Mouse (Mus musculus) liver, adult (tissue): ENCODE data around the gene Wdr37.

Source experiments
- GATA4 ChIP-seq: IDR thresholded peaks from 2 replicates; pipeline ENCODE4 v1.6.1; 2014; ENCODE audit warnings: mild to moderate bottlenecking, low read length; ENCODE audit not compliant: insufficient replicate concordance

The Wdr37 gene

DNA sequence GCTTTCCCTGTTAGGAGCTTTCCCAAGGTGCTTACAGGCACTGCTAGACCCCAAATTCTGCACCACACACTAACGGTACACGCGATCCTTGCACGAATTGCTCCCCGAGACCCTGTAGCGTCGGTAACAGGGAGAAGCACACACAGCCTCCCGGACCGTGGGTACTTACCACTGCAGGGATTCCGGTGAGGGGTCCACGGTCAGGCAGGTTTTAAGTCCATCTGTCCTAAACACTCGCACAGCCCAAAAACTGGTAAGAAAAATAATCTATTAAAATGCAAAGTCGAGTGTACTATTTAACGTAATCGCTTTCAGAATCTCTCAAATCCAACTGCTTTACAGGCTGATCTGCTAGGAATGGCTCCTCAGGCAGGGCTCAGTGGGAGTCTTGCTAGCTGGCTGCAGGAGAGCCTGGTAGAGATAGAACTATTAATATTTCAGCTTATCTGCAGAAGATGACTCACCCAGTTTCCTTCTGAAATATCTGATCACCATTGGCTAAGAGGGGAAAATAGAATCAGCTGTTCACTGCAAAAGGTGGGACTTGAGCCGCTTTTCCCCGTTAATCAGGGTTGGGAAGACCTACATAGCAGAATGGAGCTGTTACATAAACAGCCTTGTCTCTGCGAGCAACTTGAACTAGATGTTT is at the start of gene Wdr37:
Gene Wdr37, minus strand, starts transcription at position 596 of the 649 bp plus-strand sequence.
- TF ChIP-seq GATA4: no peak

DNA sequence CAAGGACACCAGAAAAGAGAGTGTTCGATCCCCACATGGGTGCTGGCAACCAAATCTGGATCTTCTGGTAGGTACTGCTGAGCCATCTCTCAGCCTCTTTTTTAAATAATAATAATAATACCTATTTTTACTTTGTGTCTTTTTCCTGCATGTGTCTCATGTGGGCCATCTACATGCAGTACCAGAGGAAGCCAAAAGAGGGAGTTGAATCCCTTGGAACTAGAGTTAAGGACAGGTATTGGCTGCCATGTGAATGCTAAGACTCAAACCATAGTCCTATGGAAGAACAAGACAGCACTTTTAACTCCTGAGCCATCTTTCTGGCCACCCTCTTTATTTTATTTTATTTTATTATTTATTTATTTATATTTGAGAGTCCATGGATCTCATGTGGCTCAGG is 16.9 kb upstream of the Wdr37 start:
- no peak for TF ChIP-seq GATA4

DNA sequence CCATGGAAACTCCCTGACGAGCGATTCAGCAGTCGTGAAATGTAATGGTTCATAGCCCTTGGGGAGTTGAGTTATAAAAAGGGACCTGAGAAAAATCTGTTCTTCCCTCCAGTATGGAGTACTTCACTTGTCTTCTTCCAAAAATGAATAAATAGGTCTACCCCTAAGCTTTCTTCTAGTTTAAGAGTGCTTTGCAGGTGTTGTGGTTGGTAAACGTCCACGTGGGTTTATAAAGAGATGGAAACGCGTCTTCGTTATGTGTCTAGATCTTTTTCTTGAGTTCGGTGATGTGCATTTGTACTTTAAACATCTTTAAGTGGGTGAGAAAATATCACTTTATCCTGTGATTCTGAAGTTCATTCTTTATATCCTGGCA is 14.5 kb upstream of the Wdr37 start:
- no peak for TF ChIP-seq GATA4

DNA sequence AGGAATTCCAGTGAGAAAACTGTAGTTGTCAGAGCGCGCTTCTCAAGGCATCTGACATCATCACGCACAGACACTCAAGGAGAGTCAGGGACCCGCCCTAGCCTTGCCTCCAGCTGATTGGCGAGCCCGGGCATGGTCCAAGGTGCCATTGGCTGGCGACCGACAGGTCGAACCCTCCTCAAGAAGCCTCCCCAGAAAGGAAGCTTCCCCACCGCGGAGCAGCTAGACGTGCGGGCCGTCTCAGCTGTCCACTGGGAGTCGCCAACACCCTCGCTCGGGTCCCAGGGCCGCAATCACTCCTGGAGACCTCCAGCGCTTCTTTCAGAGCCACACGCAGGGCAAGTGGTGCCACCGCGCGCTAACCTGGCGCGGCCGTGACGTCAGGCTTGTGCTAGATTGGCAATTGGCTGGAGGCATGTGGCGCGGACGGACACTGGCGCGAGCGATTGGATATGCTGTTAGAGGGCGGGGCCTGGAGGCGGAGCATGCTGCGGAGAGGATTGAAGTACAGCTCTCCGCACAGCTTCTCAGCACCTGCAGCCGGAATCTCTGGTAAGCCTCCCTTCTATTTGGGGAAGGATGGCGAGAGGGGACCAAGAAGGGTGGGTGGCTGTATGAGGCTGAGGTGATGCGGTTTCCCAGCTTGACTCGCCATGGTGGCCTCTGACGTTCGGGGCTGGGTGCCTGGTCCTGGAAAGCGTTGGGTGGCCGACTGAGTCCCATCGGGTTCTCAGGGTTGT is 13.9 kb upstream of the Wdr37 start, which contains the start of gene Idi1:
Gene Idi1, plus strand, starts transcription at position 57 of the 740 bp plus-strand sequence.
- TF ChIP-seq GATA4: no peak

DNA sequence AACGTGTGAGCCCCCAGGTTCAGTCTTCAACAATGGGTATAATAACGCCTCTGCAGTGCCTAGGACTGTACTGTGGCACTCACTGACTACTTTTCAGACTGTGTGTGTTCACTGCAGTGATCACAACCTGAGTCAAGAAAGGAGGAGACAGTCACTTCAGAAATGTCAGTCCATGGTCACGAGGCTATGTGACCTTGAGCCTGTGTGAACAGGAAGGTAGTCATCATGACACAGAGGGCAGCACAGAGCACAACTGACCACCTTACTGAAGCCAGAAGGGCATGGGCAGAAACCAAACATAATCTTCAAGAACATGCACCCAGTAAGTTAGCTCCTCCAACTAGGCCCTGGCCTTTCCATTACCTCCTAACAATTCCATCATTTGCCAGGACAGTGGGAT is 9.9 kb upstream of the Wdr37 start:
- TF ChIP-seq GATA4: no peak

DNA sequence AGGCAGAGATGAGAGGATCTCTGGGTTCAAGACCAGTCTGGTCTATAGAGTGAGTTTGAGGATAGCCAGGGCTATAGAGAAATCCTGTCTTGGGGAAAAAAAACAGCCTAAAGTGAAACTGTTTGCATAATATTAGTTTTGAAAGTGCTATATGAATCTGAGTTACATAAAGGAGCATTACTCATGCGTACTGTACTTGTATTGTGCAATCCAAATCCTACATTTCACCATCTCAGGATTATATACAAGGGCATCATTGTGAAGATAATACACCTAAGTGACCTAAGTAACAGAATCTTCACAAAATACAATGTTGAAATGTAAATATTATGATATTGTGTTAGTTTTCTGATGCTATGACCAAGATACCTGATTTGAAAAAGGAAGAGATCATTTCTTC is 2.1 kb upstream of the Wdr37 start:
- TF ChIP-seq GATA4: no peak

DNA sequence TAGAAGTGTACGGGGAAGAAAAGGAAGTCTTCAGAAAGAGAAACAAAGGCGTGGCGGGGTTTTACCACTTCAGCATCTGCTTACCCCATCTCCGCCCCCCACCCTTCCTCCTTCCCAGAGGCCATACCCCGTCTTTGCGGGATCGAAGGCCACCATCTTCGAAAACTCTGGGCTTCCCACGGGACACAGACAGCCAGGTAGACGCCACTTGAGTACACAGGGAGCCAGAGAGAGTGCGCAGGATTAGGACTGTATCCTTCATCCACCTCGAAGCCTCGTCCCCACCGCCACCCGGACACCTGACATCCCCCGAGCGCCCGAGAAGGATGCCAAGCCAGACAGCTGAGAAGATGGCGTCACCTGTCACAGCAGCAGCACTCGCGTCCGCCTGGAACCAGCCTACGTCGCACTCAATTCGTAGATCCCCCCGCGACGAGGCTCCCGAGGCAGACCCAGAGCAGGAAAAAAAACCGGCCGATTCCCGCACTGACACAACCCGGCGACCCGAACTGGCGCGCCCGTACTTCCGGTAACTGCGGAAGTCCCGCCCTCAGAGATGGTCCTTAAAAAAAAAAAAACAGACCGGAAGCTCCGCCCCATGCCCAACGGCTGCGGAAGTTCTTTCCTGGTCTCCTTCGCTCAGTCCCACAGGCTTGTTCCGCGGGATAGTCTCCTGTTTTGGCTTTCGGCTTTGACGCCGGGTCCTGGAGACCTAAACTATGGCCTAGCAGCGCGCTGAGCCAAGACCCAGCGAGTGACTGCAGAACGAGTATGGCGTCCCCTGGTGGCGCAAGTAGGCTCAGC is 997 bp downstream of the Wdr37 start:
- no peak for TF ChIP-seq GATA4

DNA sequence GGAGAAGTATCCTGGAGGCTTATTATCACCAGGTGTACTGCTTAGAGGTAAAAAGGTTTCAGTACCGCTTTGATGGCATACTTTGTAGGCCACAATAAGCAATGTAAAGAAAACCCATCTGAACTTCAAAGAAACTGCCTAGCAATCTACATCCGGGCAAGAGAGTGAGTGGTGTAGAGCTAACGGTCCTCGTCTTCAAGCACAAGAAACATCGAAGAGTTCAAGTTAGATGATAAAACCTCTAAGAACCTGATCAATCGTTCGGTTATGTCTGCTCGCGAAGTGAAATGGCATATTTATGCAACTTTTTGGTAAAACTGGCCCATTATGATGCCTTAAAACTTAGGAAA is 1.6 kb downstream of the Wdr37 start:
- no peak for TF ChIP-seq GATA4

DNA sequence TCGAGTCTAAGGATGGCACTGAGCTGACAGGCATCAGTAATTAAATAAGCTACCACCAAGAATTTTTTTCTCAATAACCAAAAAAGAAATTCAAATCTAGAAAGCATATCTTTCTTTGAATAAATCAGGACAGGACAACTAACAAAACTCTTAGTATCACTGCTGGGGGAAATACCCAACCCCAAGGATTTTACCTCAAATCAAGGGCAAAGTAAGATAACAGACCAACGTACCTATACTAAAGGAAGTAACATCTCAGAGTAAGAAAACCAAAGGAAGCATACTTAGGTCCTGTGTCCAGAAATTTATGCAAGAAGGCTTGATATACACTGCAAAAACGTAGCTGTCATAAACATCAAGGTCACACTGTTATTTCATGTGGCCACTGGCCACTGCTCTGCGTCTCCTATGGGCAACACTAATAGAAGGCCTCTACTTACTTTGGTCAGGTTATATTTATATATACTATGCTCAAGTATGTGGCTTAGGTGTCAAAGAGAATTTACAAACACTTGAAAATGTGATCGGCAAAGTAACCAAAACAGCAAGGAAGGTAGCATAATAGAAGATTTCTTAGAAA is 2.0 kb downstream of the Wdr37 start:
- no peak for TF ChIP-seq GATA4

DNA sequence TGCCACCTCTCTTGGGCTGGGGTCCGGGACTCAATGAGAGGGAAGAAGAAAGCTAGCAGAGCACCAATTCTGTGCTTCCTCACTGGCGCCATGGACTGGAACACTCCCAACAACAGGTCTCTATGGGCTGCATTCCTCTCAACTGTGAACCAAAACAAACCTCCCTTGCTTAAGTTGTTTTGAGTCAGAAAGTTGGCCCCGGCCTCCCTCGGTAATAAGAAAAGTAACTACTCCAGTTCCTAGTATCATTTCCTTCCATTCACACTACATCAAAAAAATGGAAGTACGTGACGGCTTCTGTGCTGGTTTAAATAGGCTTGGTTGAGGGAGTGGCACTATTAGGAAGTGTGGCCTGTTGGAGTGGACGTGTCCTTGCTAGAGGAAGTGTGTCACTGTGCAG is 5.1 kb downstream of the Wdr37 start:
- TF ChIP-seq GATA4: no peak

DNA sequence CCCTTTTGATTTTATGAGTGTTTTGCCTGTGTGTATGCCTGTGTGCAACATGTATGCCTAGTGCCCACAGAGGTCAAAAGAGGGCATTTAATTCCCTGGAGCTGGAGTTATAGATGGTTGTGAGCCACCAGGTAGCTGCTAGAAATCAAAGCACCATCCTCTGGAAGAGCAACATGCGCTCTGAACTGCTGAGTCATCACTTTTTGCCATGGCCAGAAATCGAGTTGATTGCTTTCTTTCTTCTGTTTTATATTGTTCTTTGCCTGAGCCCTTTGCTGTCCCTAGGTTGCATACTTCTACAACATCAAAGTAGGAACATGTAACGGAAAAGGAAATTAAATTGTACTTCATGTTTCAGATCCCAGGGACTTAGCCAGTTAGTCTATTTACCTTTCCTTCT is 6.7 kb downstream of the Wdr37 start:
- no peak for TF ChIP-seq GATA4

DNA sequence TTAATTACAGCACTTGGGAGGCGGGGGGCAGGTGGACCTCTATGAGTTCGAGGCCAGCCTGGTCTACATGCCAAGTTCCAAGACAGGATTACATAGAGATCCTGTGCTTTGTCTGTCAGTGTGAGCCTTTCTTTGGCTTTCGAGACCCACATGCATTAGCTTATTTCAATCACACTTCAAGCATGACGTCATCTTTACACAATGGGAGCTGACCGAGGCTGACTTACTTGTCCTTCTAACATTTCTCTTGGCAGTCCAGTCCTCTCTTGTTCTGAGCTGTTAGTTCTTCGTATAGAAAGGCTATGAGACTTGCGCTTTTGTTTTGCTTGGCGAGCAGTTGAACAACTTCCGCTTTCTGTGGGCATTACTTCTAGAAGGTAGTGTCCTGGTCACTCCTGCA is 10.8 kb downstream of the Wdr37 start:
- no peak for TF ChIP-seq GATA4

DNA sequence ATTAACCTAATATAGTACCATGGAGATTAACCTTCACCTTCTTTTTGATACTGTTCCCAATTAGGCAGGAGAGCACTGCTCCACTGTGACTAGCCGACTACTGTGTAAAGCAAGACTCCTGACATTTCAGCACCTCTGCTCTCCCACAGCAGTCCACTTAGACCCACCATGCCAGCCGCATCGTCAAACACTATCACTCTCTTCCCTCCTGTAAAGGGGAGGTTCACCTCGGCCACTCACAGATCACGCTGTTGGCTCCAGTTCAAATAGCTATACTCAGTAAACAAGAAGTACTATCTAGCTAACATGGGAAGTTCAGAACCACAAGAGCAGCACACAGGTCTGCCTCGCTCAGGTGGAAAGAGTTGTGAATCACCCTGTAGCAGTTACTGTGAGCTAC is 13.3 kb downstream of the Wdr37 start:
- no peak for TF ChIP-seq GATA4

DNA sequence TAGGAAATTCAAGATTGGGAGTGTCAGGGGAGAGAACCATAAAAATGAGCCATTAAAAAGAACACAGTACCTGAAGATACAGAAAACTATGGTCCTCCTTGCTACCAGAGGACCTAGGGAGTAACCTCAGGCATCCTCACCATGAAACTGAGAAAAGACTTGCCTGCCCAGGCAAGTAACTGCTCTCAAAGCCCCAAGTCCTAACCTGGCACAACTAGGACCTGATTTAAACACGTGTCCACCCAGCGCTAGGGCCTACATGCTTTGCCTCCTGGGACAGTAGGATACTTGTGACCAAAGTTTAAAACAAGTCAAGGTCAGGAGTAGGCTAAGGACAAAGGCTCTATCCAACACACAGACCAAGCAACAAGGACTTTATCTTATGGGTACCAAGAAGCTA is 16.9 kb downstream of the Wdr37 start:
- no peak for TF ChIP-seq GATA4

DNA sequence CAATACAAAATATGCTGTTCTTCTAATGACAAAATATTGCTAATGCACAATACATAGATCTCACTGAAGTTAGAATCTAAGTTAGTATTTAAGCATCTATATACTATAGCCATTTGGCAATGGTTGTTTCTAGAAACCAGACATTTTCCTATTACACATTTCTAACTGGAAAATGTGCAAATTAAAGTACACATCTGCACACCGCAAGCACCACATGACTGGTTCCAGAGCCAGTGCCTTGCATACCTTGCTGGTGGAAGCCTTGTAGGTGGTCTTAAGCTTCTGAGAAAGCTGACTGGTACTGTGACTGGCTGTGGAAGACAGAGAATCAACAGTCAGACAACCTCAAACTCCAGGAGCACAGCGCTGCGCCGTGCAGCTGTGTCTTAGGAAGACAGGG is 18.3 kb downstream of the Wdr37 start:
- TF ChIP-seq GATA4: no peak

DNA sequence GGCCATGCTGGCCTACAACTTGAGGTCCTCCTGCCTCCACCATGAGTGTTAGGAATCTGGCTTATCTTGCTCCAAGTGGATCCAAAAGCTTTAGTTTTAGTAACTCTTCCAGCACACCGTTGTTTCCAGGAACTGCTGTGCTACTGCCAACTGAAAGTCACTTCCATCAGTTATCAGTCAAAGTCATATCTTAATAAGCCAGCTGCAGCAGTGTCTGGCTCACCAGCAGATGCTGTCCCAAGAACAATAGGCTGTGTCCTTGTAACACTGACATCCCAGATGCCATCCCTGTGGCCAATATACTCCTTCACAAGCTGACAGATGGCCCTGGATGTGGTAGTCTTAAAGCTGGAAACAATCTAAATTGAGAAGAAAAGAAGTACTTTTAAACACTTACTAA is 22.4 kb downstream of the Wdr37 start:
- no peak for TF ChIP-seq GATA4
